Mouse (Mus musculus): ENCODE measurements around the gene 2610528J11Rik. TPM values are rescaled to one million over a fixed set of nuclear protein-coding genes. Genes with fewer than 3 reads are reported as not detected.
"Not testable (repeated sequence)": the region's sequence is repeated elsewhere in the genome, so short reads cannot be mapped to it uniquely, and the experiment has no call there.

2610528J11Rik gene
- polyA plus RNA-seq, 1 experiment: not detected

DNA sequence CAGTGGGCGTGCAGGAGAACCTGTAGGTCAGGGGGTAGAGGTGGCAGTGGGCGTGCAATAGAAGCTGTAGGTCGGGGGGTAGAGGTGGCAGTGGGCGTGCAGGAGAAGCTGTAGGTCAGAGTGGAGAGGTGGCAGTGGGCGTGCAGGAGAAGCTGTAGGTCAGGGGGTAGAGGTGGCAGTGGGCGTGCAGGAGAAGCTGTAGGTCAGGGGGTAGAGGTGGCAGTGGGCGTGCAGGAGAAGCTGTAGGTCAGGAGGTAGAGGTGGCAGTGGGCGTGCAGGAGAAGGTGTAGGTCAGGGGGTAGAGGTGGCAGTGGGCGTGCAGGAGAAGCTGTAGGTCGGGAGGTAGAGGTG is 21.3 kb downstream of the 2610528J11Rik start:
- not testable (repeated sequence) for H3K4me2 ChIP-seq (ENCODE audit: low read depth); H3ac ChIP-seq (ENCODE audit: control insufficient read depth, insufficient read length); H3K79me2 ChIP-seq (ENCODE audit: control insufficient read depth, insufficient read depth); H3K36me3 ChIP-seq (ENCODE audit: control insufficient read depth, insufficient read depth); H3K4me3 ChIP-seq
- TF ChIP-seq MYOG (IDR thresholded peaks at IDR 0.05; ENCODE audit: control insufficient read depth in 1 of 3, insufficient read depth in 1 of 3, insufficient read length in 2 of 3, low read depth in 2 of 3): peak in 1 of 3 experiments; percentile 9
- H3K27me3 ChIP-seq (ENCODE audit: control insufficient read depth, insufficient read depth, insufficient read length): peaks cover 36% of the 10 kb centered on the region

DNA sequence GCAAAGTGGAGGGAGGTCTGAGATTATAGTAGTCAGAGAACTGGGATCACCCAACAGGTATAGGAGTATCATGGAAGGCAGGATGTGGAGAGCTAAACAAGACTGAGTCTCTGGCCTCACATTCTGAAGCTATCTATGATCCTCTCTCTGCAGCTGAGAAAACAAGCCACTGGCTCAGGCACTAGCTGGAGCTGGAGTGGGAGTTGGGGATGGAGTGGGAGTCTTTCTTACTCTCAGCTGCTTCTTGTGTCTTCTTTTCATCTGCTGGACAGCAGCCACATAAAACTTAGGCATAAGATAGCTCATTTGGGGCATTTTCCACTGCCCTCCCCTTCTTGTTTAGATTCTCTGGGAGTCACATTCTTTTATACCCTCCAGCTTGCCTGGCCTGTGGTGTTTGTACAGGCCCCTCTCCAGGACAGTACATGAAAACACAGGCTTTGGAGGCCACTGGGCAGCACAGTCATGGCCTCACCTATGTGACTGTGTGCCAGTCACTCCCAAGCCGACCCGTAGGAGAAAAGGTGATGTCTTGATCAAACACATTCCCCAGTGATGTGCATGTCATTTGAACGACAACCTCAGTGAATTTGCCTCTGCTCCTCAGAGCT is 26.3 kb downstream of the 2610528J11Rik start:
- no peaks in the 10 kb centered on the region for H3K79me2 ChIP-seq (ENCODE audit: control insufficient read depth, insufficient read depth)
- no peak overlapping the region for H3K4me3 ChIP-seq
- no peaks in the 10 kb centered on the region for H3K36me3 ChIP-seq (ENCODE audit: control insufficient read depth, insufficient read depth)
- no peak overlapping the region for H3ac ChIP-seq (ENCODE audit: control insufficient read depth, insufficient read length)
- TF ChIP-seq MYOG (IDR thresholded peaks at IDR 0.05; ENCODE audit: control insufficient read depth in 1 of 3, insufficient read depth in 1 of 3, insufficient read length in 2 of 3, low read depth in 2 of 3): no peak
- no peak for TF ChIP-seq TCF12 (IDR thresholded peaks at IDR 0.05; ENCODE audit: insufficient read depth, poor library complexity, severe bottlenecking)
- no peak for TF ChIP-seq POLR2A (IDR thresholded peaks at IDR 0.05; ENCODE audit: insufficient read length, low read depth)
- TF ChIP-seq POLR2AphosphoS2 (IDR thresholded peaks at IDR 0.05; ENCODE audit: insufficient read length, low read depth): no peak
- no peak for TF ChIP-seq CEBPB (IDR thresholded peaks at IDR 0.05; ENCODE audit: insufficient read depth, poor library complexity, severe bottlenecking)
- no peak for TF ChIP-seq SRF (IDR thresholded peaks at IDR 0.05; ENCODE audit: control insufficient read depth, insufficient read length, low read depth)
- TF ChIP-seq MYOD1 (IDR thresholded peaks at IDR 0.05; ENCODE audit: control insufficient read depth in 1 of 3, insufficient read length in 2 of 3, low read depth in 2 of 3): no peak
- no peak for TF ChIP-seq REST (IDR thresholded peaks at IDR 0.05; ENCODE audit: insufficient read depth, insufficient read length)
- TF ChIP-seq USF1 (IDR thresholded peaks at IDR 0.05; ENCODE audit: low read depth): no peak
- no peak for TF ChIP-seq MAX (IDR thresholded peaks at IDR 0.05; ENCODE audit: low read depth)
- TF ChIP-seq E2F4 (IDR thresholded peaks at IDR 0.05; ENCODE audit: insufficient read depth): no peak
- TF ChIP-seq TCF3 (IDR thresholded peaks at IDR 0.05; ENCODE audit: insufficient read length, low read depth): no peak
- H3K27me3 ChIP-seq (ENCODE audit: control insufficient read depth, insufficient read depth, insufficient read length): peaks cover 22% of the 10 kb centered on the region
- no peak overlapping the region for H3K4me2 ChIP-seq (ENCODE audit: low read depth)

DNA sequence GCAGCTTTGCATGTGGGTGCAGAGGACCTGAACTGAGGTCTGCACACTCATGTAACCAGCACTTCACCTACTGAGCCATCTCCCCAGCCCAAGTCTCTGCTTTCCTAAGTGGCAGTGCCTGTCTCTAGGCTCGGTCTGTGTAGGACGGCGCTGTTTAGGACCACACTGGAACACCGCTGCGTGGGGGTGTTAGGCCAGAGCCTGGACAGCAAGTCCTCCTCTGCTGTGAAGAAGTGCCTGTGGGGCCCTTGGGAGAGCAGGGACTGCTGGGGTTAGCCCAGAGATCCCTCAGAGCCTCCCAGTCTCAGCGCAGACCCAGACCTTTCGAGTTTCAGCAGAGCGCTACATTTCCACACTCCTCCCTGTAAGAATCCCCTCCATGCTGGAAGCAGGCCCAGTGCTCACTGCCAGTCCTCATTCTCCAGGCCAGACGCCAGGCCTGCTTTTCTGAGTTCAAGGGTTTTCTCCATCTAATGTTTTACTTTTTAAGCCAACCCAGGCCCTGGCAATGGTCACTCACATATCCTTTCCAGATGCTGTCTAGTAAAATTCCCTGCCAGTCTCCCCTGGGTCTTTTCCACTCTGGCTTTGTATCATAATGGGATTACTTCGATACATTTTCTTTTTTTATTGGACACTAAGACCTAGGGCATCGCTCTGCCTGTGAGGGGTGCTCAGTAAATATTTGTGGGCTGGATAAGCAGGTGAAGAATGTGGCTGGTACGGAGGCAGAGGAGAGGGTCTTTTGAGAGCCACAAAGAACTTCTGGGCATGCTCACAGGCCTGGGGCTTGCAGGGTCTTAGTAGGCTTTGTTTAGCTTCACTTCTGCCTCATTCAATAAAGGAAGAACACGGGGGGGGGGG is 37.5 kb downstream of the 2610528J11Rik start:
- peaks cover 53% of the 10 kb centered on the region for H3K27me3 ChIP-seq (ENCODE audit: control insufficient read depth, insufficient read depth, insufficient read length)
- TF ChIP-seq CEBPB (IDR thresholded peaks at IDR 0.05; ENCODE audit: insufficient read depth, poor library complexity, severe bottlenecking) (no peak), POLR2A (IDR thresholded peaks at IDR 0.05; ENCODE audit: insufficient read length, low read depth) (no peak), POLR2AphosphoS2 (IDR thresholded peaks at IDR 0.05; ENCODE audit: insufficient read length, low read depth) (no peak), USF1 (IDR thresholded peaks at IDR 0.05; ENCODE audit: low read depth) (no peak), E2F4 (IDR thresholded peaks at IDR 0.05; ENCODE audit: insufficient read depth) (no peak), MYOD1 (IDR thresholded peaks at IDR 0.05; ENCODE audit: control insufficient read depth in 1 of 3, insufficient read length in 2 of 3, low read depth in 2 of 3) (no peak), TCF12 (IDR thresholded peaks at IDR 0.05; ENCODE audit: insufficient read depth, poor library complexity, severe bottlenecking) (no peak), REST (IDR thresholded peaks at IDR 0.05; ENCODE audit: insufficient read depth, insufficient read length) (no peak), MAX (IDR thresholded peaks at IDR 0.05; ENCODE audit: low read depth) (no peak), TCF3 (IDR thresholded peaks at IDR 0.05; ENCODE audit: insufficient read length, low read depth) (no peak)
- no peaks in the 10 kb centered on the region for H3K79me2 ChIP-seq (ENCODE audit: control insufficient read depth, insufficient read depth)
- no peak overlapping the region for H3K4me2 ChIP-seq (ENCODE audit: low read depth)
- H3K4me3 ChIP-seq: no peak overlapping the region
- H3K36me3 ChIP-seq (ENCODE audit: control insufficient read depth, insufficient read depth): no peaks in the 10 kb centered on the region
- H3ac ChIP-seq (ENCODE audit: control insufficient read depth, insufficient read length): no peak overlapping the region

DNA sequence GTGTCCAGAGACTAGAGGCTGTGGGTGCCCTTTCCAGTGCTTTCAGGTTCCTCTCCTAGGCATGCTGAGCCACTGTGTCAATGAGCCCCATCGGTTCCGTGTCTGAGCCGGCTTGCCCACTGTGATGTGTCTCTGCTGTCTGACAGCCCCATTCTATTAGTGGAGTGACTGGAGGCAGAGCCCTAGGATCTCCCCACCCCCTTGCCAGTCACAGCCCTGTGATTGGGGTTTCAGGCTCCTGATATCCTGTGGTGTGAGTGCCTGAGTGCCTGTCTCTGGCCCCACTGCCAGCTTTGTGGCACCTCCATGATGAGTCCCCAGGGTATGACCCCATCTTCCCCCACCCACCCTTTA is 38.1 kb downstream of the 2610528J11Rik start:
- no peaks in the 10 kb centered on the region for H3K36me3 ChIP-seq (ENCODE audit: control insufficient read depth, insufficient read depth)
- TF ChIP-seq E2F4 (IDR thresholded peaks at IDR 0.05; ENCODE audit: insufficient read depth) (no peak), CEBPB (IDR thresholded peaks at IDR 0.05; ENCODE audit: insufficient read depth, poor library complexity, severe bottlenecking) (no peak), MYOD1 (IDR thresholded peaks at IDR 0.05; ENCODE audit: control insufficient read depth in 1 of 3, insufficient read length in 2 of 3, low read depth in 2 of 3) (no peak), TCF12 (IDR thresholded peaks at IDR 0.05; ENCODE audit: insufficient read depth, poor library complexity, severe bottlenecking) (no peak), MYOG (IDR thresholded peaks at IDR 0.05; ENCODE audit: control insufficient read depth in 1 of 3, insufficient read depth in 1 of 3, insufficient read length in 2 of 3, low read depth in 2 of 3) (no peak), REST (IDR thresholded peaks at IDR 0.05; ENCODE audit: insufficient read depth, insufficient read length) (no peak), SRF (IDR thresholded peaks at IDR 0.05; ENCODE audit: control insufficient read depth, insufficient read length, low read depth) (no peak), TCF3 (IDR thresholded peaks at IDR 0.05; ENCODE audit: insufficient read length, low read depth) (no peak), POLR2AphosphoS2 (IDR thresholded peaks at IDR 0.05; ENCODE audit: insufficient read length, low read depth) (no peak), USF1 (IDR thresholded peaks at IDR 0.05; ENCODE audit: low read depth) (no peak), POLR2A (IDR thresholded peaks at IDR 0.05; ENCODE audit: insufficient read length, low read depth) (no peak), MAX (IDR thresholded peaks at IDR 0.05; ENCODE audit: low read depth) (no peak)
- peaks cover 55% of the 10 kb centered on the region for H3K27me3 ChIP-seq (ENCODE audit: control insufficient read depth, insufficient read depth, insufficient read length)
- no peak overlapping the region for H3K4me2 ChIP-seq (ENCODE audit: low read depth)
- no peaks in the 10 kb centered on the region for H3K79me2 ChIP-seq (ENCODE audit: control insufficient read depth, insufficient read depth)
- no peak overlapping the region for H3K4me3 ChIP-seq
- H3ac ChIP-seq (ENCODE audit: control insufficient read depth, insufficient read length): no peak overlapping the region

Measured in myocyte (in vitro differentiated cells).